Mouse (Mus musculus): ENCODE data around the gene Spred3.
"Not testable (repeated sequence)": the region's sequence is repeated elsewhere in the genome, so short reads cannot be mapped to it uniquely, and the experiment has no call there.

Spred3 gene

GRCm38 (mm10) chr7:29170066-29170754, at the start of gene Spred3, which contains the start of gene Ggn:
Spred3 (minus strand) TSS chr7:29170411.
Ggn (plus strand) TSS chr7:29170210.
- peak; percentile 84 for DNase-seq (ENCODE audit: low spot score)

DNA sequence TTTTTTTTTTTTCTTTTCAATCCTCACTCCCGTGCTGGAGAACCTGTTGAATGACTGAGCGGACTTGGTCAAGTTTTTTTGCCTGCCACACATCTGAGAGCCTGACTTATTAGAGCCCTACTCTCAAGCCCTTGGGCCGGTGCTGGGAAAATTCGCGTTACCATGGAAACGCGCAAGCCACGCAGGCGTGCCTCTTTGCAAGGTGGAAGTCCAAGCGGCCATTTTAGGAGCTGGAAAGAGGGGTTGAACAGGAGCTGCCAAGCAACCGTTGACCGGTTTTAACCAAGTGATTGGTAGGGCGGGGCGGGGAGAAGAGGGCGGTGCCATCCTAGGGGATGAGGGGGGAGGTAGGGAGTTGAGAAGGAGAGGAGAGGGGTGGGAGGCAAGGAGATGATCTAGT, 44.6 kb upstream of the Spred3 start:
- DNase-seq (ENCODE audit: low spot score) = no peak

- no peak for DNase-seq (ENCODE audit: low spot score)
Measured at GRCm38 (mm10) chr7:29214236-29214635, 44.0 kb upstream of the Spred3 start.

GRCm38 (mm10) chr7:29213675-29214082, 43.5 kb upstream of the Spred3 start, which contains the start of gene Catsperg1:
Catsperg1 (minus strand) TSS chr7:29214035.
- no peak for DNase-seq (ENCODE audit: low spot score)

GRCm38 (mm10) chr7:29212775-29213560, 42.8 kb upstream of the Spred3 start:
- not testable (repeated sequence) for DNase-seq (ENCODE audit: low spot score)

- DNase-seq (ENCODE audit: low spot score) = peak; percentile 29
Measured at GRCm38 (mm10) chr7:29212199-29212765, 42.1 kb upstream of the Spred3 start.

GRCm38 (mm10) chr7:29211415-29212198, 41.4 kb upstream of the Spred3 start:
- DNase-seq (ENCODE audit: low spot score) = peak; percentile 93

- DNase-seq (ENCODE audit: low spot score) = peak; percentile 69
Measured at GRCm38 (mm10) chr7:29211013-29211412, 40.8 kb upstream of the Spred3 start.

DNA sequence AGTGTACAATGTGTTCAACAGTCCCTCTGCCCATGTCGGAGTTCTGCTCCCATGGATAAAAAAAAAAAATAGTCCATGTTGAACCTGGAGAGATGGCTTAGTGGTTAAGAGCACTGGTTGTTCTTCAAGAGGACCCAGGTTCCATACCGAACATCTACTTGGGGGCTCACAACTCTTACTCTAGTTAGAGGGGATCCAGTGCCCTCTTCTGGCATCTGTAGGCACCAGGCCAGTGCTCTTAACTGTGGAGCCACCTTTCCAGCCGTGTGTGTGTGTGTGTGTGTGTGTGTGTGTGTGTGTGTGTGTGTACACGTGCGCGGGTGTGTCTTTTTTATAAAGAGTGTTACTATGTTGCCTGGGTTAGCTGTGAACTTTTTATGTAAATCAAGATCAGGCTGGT, 32.4 kb upstream of the Spred3 start:
- DNase-seq (ENCODE audit: low spot score) = no peak

DNA sequence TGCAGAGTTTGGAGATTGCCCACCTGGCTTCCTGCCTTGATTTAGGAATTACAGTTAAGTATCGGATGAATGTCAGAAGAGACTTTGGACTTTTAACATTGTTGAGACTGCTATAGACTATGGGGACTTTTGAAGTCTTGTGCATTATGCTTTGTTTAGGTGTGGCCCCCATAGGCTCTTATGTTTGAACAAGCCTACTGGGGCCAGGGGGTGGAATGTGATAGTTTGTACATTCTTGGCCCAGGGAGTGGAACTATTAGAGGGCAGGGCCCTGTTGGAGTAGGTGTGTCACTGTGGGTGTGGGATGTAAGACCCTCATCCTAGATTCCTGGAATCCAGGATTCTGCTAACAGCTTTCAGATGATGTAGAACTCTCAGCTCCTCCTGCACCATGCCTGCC, 24.0 kb upstream of the Spred3 start:
- not testable (repeated sequence) for DNase-seq (ENCODE audit: low spot score)

DNA sequence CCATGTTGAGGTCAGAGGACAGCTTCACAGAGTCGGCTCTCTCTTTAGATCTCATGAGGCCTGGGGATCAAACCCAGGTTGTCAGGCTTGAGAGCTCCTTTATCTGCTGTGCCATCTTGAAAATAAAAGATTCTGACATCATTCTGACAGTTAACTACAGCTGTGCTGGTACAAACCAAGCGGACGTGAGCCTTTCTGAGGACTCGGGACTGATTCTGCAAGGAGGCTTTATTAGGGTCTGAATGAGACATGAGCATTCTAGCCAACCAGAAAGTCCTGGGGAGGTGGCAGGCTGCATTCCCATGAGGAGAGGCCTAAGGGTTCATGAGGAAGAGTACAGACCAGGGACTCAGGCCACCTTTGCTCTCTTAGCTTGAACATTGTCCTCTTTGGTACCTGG, 11.1 kb upstream of the Spred3 start:
- not testable (repeated sequence) for DNase-seq (ENCODE audit: low spot score)

- no peak for DNase-seq (ENCODE audit: low spot score)
Measured at GRCm38 (mm10) chr7:29180854-29181236, 10.6 kb upstream of the Spred3 start.

DNA sequence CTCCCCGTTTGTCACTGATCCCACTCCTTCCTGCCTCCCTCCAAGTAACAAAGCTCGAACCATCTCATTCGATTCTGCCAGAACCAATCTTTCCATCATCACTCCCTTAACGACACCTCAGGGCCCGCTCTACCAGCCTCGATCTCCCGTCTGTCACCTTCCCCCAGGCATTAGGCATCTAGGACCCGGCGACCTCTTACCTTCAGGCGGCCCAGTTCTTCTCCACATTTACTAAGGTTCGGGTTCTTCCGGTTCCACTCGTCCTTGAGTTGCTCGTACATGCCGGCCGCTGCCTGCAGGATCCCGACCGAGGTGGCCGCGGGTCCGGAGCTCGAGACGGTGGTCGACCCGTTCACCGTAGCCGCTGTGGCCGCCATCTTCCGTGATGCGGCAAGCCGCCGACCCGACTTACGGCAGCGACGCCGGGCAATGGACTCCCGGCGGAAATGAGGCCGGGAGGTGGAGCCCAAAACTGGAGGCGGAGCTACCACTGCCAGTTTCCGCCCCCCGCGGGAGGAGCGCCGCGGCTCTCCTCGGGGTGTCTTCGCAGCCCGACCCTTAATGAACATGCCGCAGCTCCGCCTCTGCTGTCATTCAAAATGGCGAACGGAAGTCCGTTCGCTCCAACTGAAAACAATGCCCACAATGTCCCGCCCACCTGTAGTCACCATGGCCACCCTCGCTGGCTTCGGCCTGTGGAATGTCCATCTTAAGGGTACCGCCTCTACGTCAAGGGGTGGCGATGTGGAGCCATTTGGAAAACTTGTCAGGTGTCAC, 10.1 kb upstream of the Spred3 start, which contains the start of gene Psmd8:
Gene Psmd8, minus strand, starts transcription at position 625 of the 777 bp plus-strand sequence.
- peak; percentile 95 for DNase-seq (ENCODE audit: low spot score)

DNA sequence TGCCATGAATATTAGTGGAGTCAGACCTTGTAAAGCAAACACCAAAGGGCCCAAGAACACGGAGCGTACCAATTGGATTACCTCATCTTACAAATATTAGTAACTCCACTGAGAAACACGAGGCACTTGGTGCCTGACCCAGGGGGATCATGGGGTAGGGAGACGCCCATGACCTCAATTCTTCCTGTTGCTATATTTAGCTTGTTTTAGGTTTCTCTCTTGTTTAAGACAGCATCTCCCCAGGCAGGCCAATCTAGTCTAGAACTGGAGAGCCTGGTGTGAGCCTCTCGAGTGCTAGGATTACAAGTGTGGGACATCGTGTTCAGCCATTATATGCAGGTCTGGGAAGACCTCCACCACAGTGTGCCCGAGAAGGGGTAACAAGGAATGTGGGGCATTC, 9.1 kb upstream of the Spred3 start:
- no peak for DNase-seq (ENCODE audit: low spot score)

- no peak for DNase-seq (ENCODE audit: low spot score)
Measured at GRCm38 (mm10) chr7:29178106-29178505, 7.9 kb upstream of the Spred3 start.

- DNase-seq (ENCODE audit: low spot score) = no peak
Measured at GRCm38 (mm10) chr7:29172390-29173016, 2.3 kb upstream of the Spred3 start.

- no peak for DNase-seq (ENCODE audit: low spot score)
Measured at GRCm38 (mm10) chr7:29171562-29172097, 1.4 kb upstream of the Spred3 start.

GRCm38 (mm10) chr7:29170755-29171561, 747 bp upstream of the Spred3 start:
- DNase-seq (ENCODE audit: low spot score) = no peak

DNA sequence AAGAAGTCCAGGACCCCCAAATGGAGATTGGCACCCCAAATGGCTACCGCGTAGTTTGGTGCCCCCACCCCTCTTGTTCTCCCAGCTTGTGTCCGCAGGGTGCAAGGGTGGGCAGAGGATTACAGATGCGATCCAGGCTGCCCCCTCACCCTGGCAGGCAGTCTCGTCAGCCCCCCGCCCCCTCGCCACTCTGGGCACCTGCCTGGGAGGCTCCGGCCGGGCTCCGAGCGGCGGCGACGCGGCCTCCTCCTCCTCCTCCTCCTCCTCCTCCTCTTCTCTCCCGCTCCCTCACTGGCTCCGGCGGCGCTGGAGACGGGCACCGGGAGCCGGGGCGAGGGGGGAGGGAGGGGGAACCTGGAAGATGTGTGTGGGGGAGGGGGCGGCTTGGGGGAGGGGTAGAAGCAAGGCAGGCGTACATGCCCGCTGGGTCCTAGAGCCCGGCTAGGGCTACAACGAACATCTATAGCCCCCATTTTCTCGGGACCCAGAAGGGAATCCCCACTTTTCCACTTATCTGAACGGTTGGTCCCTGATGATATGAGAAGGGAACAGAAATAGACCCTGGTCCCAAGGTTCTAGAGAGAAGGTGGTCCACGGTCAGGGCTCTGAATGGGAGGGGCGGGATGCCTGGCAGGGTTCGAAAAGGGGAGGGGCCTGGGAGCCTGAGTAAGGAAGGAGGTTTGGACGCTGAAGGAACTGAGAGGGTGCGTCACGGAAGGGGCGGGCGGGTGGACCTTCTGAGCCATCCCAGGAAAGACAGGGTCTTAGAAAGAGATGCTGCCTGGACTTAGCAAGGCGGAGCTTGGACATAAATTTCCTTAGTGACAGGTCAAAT, 763 bp downstream of the Spred3 start:
- DNase-seq (ENCODE audit: low spot score) = peak; percentile 85
